Mouse (Mus musculus) left cerebral cortex, adult 8-10 months (tissue): ENCODE results near the gene Nf1. TPM values are rescaled to one million over a fixed set of nuclear protein-coding genes. Genes with fewer than 3 reads are reported as not detected.
"Not testable (repeated sequence)": the region's sequence is repeated elsewhere in the genome, so short reads cannot be mapped to it uniquely, and the experiment has no call there.

Experiments used
- DNase-seq, 2 experiments: peaks; one replicate each; pipeline ENCODE4 v3.0.0; 2022; ENCODE audit warnings: low spot score in 2 of 2
- total RNA-seq, 4 experiments: library from RNA; stranded (reverse); gene quantifications; 2 replicates each; pipeline ENCODE4 v1.2.4; 2022

The Nf1 gene
- 100 to 1,000 TPM; 105 to 139 (median 119) TPM for total RNA-seq

DNA sequence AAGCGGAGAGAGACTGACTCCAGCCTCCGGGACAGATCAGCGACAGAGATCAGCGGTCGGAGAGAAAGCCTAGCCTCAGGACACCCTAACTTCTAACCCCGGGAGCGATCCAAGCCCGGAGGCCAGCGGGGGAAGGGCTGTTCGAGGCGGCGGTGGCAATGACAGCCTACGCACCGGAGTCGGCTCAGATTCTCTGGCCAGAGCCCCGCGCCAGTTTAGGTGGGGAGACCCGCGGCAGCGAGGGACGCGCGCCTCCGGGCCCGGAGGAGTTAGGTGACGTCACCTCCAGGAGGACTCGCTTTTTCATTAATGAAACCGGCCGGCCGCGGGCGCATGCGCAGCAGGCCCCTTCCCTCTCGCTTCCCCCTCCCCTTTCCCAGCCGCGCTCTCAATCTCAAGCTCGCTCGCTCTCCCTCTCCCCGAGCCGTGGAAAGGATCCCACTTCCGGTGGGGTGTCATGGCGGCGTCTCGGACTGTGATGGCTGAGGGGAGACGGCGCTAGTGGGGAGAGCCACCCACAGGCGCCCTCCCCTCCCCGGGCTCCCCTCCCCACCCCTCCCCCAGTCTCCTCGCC, at the start of gene Nf1:
Gene Nf1 (plus strand): TSS at position 460 of the 574 bp plus-strand sequence.
- peak; percentile 89 to 93 for DNase-seq

DNA sequence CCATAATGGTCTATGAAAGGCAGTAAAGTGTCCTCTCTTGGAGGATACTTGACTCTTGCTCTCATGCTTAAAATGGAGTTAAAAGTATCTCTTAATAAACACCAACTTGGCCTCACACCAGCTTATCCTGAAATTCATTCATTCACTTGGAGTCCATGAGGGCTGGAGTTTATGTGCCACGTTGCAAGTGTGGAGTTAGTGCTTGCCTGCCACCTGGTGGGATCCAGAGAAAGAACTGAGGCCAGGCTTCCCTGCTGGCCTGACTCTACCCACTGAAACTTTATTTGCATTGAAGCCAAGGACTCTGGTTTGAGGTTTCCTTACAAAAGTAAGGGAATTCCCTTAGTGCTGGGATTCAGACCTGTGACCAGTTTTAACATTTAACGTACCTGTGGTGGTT, 49.0 kb upstream of the Nf1 start:
- DNase-seq = no peak

DNA sequence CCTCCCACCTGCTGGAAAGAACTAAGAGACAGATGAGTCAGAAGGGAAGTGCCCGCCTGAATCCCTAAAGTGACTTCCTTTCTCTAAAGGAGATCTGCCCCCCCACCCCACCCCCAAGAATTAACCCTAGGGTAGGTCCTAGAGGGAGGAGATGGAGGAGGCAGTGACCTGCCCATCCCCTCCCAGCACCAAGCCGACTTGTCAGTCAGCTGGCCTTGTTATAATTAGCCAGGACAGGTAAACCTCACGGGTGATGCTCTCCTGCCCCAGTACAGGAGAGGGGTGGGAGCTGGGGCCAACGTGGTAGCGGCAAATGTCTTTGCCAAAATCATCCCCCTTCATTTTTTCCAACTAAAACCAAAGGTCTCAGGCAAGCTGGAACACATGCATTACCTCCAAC, 47.8 kb upstream of the Nf1 start:
- no peak for DNase-seq

GRCm38 (mm10) chr11:79292130-79292529, 47.4 kb upstream of the Nf1 start:
- DNase-seq = no peak

- no peak for DNase-seq
Observed at GRCm38 (mm10) chr11:79293025-79293424, 46.5 kb upstream of the Nf1 start.

DNA sequence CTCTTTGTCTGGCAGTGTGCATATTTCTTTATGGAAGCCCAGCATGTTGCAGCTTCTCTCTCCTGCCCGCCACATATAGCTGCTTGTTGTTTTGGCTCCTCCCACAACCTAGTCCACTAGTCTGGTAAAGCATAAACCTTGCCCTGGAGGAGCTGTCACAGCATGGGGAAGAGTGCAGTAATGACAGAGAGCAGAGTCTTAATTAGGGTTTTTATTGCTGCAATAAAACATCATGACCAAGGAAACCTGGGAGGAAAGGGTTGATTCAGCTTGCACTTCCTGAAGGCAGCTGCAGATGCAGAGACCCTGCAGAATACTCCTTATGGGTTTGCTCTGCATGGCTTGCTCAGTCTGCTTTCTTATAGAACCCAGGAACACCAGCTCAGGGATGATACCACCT, 45.5 kb upstream of the Nf1 start:
- DNase-seq = no peak

GRCm38 (mm10) chr11:79296167-79296566, 43.3 kb upstream of the Nf1 start:
- peak in 1 of 2 experiments; percentile 45 for DNase-seq

DNA sequence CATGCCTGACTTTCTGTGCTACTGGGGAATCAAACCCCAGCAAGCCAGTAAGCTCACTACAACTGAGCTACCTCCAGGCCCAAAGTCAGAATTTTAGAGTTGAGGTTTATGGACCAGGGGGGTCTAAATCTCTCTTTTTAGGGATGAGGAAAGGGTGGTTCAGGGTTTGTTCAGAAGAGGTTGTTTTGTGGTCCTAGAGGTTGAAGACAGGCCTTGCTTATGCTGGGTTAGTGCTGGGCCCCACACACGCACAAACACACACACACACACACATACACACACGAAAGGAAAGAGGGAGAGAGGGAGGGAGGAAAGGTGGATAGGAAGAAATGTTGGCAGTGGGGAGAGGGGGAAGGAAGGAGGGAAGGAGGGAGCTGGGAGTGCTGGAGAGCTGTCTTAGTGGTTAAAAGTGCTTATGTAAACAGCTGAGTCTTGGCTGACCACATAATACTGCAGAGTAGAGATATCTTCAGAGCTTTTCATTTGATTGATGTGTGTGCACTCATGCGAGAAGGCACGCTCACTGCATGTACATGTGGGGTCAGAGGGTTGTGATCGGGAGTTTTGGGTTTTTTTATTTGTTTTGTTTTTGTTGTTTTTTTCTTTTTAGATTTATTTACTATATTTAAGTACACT, 42.5 kb upstream of the Nf1 start, which contains the start of gene Gm9964:
Gene Gm9964 (minus strand): TSS at position 51 of the 636 bp plus-strand sequence.
- DNase-seq = no peak

DNA sequence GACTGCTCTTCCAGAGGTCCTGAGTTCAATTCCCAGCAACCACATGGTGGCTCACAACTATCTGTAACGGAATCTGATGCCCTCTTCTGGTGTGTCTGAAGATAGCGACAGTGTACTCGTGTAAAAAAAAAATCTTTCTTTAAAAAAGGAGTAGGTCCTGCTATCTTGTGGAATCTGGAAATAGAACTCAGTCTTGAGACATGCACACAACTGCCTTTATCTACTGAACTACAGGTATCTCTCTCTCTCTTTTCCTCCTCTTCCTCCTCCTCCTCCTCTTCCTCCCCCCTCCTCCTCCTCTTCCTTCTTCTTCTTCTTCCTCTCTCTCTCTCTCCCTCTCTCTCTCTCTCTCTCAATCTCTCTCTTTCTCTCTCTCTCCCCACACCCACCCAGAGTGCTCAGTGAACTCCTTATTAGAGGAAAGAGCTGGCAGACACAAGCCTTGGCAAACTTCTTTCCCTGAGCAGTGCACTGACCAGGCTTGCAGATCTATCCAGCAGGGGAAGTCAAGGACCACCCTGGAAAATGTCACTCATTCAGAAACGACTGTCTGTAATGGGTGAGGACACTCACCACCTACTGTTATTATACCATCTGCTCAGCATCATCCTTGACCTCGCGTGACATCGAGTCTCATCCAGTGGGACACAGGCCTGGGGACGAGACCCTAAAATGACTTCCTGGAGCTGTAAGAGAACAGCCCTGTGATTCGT, 39.6 kb upstream of the Nf1 start:
- no peak for DNase-seq

DNA sequence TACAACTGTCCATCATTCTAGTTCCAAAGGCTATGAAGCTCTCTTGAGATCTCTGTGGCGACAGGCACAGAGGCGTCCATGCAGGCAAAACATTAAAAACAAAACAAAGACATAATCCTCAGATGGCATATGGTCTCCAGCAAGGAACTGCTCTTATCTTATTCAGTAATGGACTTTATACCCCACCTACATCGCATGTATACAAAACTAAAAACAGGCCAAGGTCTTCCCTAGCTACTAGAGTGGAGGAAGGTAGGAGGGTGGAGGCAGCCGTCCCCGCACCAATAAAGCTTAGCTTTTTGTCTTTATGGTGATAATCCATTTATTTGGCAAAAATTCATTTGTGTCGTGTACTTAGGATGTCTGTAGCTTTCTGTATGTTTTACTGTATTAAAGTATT, 36.4 kb upstream of the Nf1 start:
- DNase-seq = no peak

DNA sequence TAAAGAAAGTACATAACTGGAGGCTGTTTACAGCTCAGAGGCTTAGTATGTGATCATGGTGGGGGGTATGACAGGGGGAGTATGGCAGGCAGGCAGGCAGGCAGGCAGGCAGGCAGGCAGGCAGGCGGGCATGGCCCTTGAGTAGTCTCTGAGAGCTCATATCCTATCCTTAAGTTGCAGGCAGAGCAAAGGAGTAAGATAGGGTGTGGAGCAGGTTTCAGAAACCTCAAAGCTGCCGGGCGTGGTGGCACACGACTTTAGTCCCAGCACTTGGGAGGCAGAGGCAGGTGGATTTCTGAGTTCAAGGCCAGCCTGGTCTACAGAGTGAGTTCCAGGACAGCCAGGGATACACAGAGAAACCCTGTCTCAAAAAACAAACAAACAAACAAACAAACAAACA, 35.2 kb upstream of the Nf1 start:
- not testable (repeated sequence) for DNase-seq

DNA sequence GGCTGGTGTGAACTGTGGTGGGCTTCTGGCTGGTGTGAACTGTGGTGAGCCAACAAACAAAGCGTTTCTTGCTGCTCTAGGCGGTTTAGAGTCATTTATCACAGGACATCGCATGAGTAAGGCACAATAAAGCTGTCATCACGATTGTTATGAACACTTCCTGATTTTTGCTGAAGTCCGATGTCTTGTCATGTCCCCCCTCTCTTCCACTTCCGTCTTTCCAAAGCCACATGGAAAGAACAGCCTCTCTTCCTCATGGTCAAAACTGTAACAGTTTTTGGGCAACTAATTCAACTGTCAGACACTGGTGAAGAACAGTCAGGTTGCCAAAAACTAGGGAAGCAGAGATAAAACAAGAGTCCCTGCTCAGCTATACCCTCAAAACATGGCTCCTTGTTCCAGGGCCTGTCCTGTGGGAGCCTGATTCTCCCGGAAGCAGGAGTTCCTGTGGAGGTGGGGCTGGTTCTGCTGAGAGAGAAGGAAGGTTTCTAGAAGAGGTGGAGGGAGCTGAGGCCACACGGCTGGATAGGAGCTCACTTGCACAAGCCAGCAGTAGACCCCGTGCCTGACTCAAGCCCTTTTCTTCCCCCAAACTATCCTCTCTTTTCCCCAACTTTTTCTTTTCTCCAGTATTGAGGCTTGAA, 33.7 kb upstream of the Nf1 start:
- no peak for DNase-seq

DNA sequence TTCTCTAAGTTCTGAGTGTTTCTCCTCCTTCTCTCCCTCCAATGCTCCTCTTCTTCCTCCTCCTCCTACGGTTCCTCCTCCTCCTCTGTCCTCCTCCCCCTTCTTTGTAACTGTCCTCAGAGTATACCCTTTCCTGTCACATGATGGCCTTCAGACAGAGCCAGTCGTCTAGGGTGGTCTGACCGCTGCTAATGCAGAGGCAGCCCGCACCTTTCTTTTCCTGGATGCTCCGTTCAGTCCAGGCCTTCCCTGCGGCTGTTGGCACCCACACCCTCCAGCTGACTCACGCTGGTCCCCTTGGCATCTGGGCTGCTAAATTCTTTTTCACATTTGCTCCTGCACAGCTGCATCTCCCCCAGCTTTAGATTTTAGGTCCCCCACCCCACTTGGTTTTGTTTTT, 33.0 kb upstream of the Nf1 start:
- no peak for DNase-seq

DNA sequence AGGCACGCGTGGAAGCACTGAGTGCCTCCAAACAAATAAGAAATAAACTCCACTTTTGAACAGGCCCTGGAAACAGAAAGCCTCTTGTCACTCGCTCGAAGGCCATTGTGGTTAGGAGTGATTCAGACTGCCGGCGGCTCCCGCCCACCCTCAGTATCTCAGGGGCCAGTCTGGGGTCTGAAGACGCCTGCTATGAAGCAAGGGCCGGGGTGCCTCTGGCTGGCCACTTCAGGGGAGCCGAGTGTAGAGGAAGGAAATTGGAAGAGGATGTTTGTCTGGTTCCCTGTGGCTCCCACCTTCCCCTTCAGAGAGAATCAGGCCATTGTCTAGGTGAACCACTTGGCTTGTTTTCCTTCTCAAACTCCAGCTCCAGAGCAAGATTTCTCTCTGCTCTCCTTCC, 32.5 kb upstream of the Nf1 start:
- DNase-seq = no peak

GRCm38 (mm10) chr11:79307560-79308200, 31.8 kb upstream of the Nf1 start:
- no peak for DNase-seq

- no peak for DNase-seq
Observed at GRCm38 (mm10) chr11:79310467-79310866, 29.0 kb upstream of the Nf1 start.

GRCm38 (mm10) chr11:79316807-79317345, 22.6 kb upstream of the Nf1 start:
- no peak for DNase-seq

- DNase-seq = no peak
Observed at GRCm38 (mm10) chr11:79319807-79320206, 19.7 kb upstream of the Nf1 start.

DNA sequence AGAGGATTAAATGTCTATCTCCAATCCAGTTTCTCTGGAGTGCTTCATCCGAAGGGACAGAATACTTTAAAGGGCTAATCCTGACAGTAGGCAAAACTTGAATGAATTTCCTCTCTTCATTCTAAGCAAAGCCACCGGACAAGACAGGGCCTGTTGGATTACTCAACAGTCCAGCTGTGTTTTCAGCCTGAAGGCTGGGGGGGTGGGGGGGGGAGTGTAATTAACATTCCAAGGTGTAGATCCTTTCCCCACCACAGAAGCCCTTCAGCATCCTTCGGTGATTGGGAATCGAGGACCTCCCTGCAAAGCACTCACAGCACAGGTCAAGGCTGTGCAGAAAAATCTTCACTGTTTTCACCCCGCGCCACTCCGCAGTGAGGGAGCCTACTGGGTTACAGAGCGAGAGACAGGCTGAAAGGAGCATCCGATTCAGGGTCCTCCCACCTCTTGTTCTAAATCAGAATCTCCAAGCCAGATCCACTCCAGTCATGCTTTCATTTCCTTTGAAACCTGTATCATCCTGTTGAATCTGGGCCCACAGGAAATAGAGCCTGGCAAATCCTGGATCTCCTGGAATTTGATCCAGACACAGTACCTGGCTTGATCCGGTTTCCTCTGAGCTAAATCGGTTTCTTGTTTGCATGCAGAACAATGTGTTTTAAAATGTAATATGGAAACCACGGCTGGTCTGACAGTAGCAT, 15.4 kb upstream of the Nf1 start:
- DNase-seq = no peak

DNA sequence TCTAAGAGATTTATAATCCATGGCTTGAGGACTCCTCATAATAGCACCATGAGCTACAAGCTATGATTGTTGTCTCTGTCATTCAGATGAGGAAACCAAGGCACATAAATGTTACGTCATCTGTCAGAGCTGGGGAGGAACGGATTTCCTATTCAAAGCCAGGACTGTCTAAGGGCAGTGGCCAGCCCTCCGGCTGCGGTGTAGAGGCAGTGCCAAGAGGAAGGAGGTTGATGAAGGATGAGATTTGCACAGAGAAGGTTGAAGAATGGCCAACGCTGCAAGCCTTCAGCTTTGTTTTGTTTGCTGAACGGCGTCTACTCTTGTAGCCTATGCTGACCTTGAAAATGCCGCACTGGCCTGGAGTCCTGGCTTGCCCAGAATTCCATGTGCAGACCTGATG, 13.8 kb upstream of the Nf1 start:
- DNase-seq = no peak

- no peak for DNase-seq
Observed at GRCm38 (mm10) chr11:79327106-79327505, 12.4 kb upstream of the Nf1 start.
